Mouse (Mus musculus): Measurements from ENCODE around the gene Zfp462. TPM values are rescaled to one million over a fixed set of nuclear protein-coding genes. Genes with fewer than 3 reads are reported as not detected.

Gene Zfp462
- polyA plus RNA-seq, 2 experiments: 0.05 to 0.35 TPM

DNA sequence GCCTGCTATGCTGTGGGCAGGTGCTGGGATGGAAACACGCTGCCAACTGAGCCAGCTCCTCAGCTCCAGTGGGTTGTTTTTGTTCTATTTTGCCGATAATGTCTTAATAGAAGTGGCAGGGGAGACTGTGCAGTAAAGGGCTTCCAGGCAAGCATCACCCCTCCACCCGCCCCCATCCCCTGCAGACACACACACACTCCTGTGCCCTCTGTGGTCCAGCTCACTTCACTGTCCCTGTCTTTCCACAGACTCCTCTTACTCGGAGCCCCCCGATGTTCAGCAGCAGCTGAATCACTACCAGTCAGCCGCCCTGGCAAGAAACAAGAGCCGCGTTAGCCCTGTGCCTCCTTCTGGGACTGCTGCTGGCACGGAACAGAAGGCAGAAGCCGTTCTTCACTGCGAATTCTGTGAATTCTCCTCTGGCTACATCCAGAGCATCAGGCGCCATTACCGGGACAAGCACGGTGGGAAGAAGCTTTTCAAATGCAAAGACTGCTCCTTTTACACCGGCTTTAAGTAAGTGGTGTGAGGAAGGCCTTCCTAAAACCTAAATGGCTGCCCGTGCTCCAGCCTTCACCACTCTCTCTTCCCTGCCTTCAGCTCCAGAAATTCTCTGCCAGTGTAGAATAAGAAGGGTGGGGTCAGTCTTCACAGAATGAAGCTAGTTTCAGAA lies 105.2 kb downstream of the Zfp462 start:
- no peak overlapping the region for H3K9ac ChIP-seq (replicated peaks)
- no peaks in the 10 kb centered on the region for H3K4me1 ChIP-seq (replicated peaks; ENCODE audit: control insufficient read depth in 2 of 2, insufficient read depth in 2 of 2, low read length in 1 of 2)
- TF ChIP-seq EP300 (IDR thresholded peaks at IDR 0.05; ENCODE audit: low read depth) (no peak), CTCF (IDR thresholded peaks at IDR 0.05; ENCODE audit: low read depth) (no peak)
- H3K27me3 ChIP-seq (ENCODE audit: control insufficient read depth, insufficient read depth, low read length): no peaks in the 10 kb centered on the region
- 65% methylated on average over 16 of the region's 16 CpGs for WGBS (ENCODE audit: insufficient replicate concordance)
- no peak for DNase-seq (ENCODE audit: low read depth in 3 of 3, low spot score in 3 of 3)
- no peak overlapping the region for H3K4me2 ChIP-seq (ENCODE audit: low read depth)
- no peak overlapping the region for H3K27ac ChIP-seq
- no peaks in the 10 kb centered on the region for H3K36me3 ChIP-seq (replicated peaks; ENCODE audit: control insufficient read depth, insufficient read depth, low read depth)
- no peak overlapping the region for H3K4me3 ChIP-seq (ENCODE audit: insufficient read depth in 1 of 2, low read depth in 2 of 2, low read length in 2 of 2)
- H3K9me3 ChIP-seq (ENCODE audit: control insufficient read depth, low read length): no peaks in the 10 kb centered on the region
- no peak for ATAC-seq (ENCODE audit: insufficient read depth)

DNA sequence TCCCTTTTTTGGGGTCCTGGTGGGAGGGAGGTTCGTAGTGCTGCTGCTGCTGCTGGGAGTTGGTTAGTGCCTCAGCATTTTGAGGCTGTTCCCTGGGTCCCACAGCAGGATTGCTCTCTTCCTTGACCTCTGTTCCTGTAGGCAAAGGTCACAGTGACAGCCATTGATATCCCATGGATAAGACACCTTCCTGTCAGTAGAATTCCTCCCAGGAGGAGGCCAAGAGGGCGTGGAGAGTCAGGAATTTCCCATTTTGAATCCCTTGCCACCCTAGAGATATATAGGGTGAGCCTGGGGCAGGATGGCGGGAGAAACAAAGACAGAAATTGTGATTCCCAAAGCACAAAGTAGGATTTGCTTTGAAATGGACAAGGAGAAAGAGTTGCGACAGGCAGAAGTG lies 106.5 kb downstream of the Zfp462 start:
- TF ChIP-seq EP300 (IDR thresholded peaks at IDR 0.05; ENCODE audit: low read depth): no peak
- TF ChIP-seq CTCF (IDR thresholded peaks at IDR 0.05; ENCODE audit: low read depth): no peak
- Histone ChIP-seq H3K36me3 (replicated peaks; ENCODE audit: control insufficient read depth, insufficient read depth, low read depth) (no peaks in the 10 kb centered on the region), H3K27me3 (ENCODE audit: control insufficient read depth, insufficient read depth, low read length) (no peaks in the 10 kb centered on the region), H3K4me3 (ENCODE audit: insufficient read depth in 1 of 2, low read depth in 2 of 2, low read length in 2 of 2) (no peak overlapping the region), H3K9ac (replicated peaks) (no peak overlapping the region), H3K4me1 (replicated peaks; ENCODE audit: control insufficient read depth in 2 of 2, insufficient read depth in 2 of 2, low read length in 1 of 2) (no peaks in the 10 kb centered on the region), H3K4me2 (ENCODE audit: low read depth) (no peak overlapping the region), H3K9me3 (ENCODE audit: control insufficient read depth, low read length) (no peaks in the 10 kb centered on the region), H3K27ac (no peak overlapping the region)
- DNase-seq (ENCODE audit: low read depth in 3 of 3, low spot score in 3 of 3) (no peak), ATAC-seq (ENCODE audit: insufficient read depth) (no peak)
- WGBS (ENCODE audit: insufficient replicate concordance): 61% methylated on average over 4 of the region's 4 CpGs

DNA sequence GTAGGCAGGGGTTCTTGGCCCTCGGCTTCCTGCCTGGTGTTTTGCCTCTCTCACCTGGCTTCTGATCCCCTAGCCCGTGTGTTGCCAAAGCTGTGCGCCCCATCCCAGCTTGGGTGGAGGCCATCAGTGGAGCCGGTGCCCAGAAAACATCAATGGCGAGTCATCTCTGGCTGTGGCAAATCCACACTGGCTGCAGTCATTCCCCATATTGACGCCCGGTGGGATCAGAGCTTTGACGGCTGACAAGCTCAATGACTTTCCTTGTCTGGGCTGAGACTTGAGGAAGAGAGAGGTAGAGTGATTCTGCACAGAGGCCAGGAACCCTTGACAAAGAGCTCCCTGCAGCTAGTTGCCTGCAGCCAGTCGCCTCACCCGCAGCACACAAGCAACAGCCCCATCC lies 107.8 kb downstream of the Zfp462 start:
- TF ChIP-seq EP300 (IDR thresholded peaks at IDR 0.05; ENCODE audit: low read depth) (no peak), CTCF (IDR thresholded peaks at IDR 0.05; ENCODE audit: low read depth) (no peak)
- no peak for ATAC-seq (ENCODE audit: insufficient read depth)
- H3K9ac ChIP-seq (replicated peaks): no peak overlapping the region
- no peaks in the 10 kb centered on the region for H3K36me3 ChIP-seq (replicated peaks; ENCODE audit: control insufficient read depth, insufficient read depth, low read depth)
- H3K4me2 ChIP-seq (ENCODE audit: low read depth): no peak overlapping the region
- no peak for DNase-seq (ENCODE audit: low read depth in 3 of 3, low spot score in 3 of 3)
- H3K9me3 ChIP-seq (ENCODE audit: control insufficient read depth, low read length): no peaks in the 10 kb centered on the region
- H3K27ac ChIP-seq: no peak overlapping the region
- no peaks in the 10 kb centered on the region for H3K4me1 ChIP-seq (replicated peaks; ENCODE audit: control insufficient read depth in 2 of 2, insufficient read depth in 2 of 2, low read length in 1 of 2)
- 78% methylated on average over 10 of the region's 10 CpGs for WGBS (ENCODE audit: insufficient replicate concordance)
- no peak overlapping the region for H3K4me3 ChIP-seq (ENCODE audit: insufficient read depth in 1 of 2, low read depth in 2 of 2, low read length in 2 of 2)
- no peaks in the 10 kb centered on the region for H3K27me3 ChIP-seq (ENCODE audit: control insufficient read depth, insufficient read depth, low read length)

DNA sequence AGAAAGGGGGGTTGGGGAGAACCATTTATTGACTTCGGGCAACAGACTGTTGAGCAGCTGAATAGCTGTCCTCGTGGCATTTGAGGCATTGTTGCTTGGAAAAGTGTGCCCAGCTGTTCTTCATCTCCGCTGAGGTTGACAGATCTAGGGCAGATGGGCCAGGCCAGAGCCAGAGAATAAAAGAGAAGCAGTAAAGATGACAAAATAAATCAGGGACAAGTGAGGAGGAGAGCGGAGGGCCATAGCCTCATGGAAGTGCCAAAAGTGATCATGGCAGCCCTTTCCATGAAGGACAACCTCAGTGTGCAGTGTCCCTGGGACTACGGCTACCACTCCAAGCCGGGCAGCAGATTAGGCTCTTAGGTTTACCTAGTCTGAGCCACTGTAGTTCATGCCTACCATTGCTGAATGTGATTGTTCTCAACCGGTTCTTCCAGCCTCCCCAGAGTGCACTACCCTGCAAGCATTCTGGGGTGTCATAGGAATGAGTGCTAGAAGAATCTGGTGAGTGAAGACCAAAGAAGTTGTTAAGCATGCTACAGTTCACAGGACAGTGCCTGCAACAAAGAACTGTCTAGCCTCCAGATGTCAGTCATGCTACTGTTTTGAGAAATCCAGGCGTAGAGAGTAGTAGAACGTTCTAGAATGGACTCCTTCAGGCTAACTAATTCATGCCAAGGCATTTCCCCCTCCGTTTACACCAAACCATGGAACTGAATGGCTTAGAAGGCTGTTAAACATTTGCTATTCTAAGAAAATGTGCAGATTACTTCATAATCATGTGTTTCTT lies 113.0 kb downstream of the Zfp462 start:
- Histone ChIP-seq H3K27me3 (ENCODE audit: control insufficient read depth, insufficient read depth, low read length) (no peaks in the 10 kb centered on the region), H3K9ac (replicated peaks) (no peak overlapping the region), H3K4me2 (ENCODE audit: low read depth) (no peak overlapping the region), H3K9me3 (ENCODE audit: control insufficient read depth, low read length) (no peaks in the 10 kb centered on the region), H3K36me3 (replicated peaks; ENCODE audit: control insufficient read depth, insufficient read depth, low read depth) (no peaks in the 10 kb centered on the region), H3K27ac (no peak overlapping the region), H3K4me3 (ENCODE audit: insufficient read depth in 1 of 2, low read depth in 2 of 2, low read length in 2 of 2) (no peak overlapping the region), H3K4me1 (replicated peaks; ENCODE audit: control insufficient read depth in 2 of 2, insufficient read depth in 2 of 2, low read length in 1 of 2) (no peaks in the 10 kb centered on the region)
- no peak for DNase-seq (ENCODE audit: low read depth in 3 of 3, low spot score in 3 of 3)
- WGBS (ENCODE audit: insufficient replicate concordance): 66% methylated on average over 10 of the region's 10 CpGs
- no peak for ATAC-seq (ENCODE audit: insufficient read depth)
- TF ChIP-seq EP300 (IDR thresholded peaks at IDR 0.05; ENCODE audit: low read depth): no peak
- no peak for TF ChIP-seq CTCF (IDR thresholded peaks at IDR 0.05; ENCODE audit: low read depth)

DNA sequence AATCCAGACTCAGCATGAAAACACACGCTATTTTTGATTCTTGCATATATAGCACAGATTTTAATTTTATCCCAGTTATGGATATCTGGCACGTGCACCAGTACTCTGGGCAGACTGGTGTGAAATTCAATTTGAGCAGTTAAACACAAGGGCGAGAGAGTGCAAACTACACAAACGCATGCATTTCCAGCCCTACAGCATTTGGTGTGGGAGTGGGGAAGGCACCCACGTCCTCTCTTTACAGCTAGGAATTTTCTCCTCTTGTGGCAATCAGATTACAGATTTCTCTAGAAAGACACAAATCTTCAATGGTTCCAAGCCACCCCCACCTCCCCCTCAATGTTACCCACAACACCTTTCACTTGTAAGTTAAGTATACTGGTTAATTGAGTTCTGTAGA lies 114.1 kb downstream of the Zfp462 start:
- Histone ChIP-seq H3K36me3 (replicated peaks; ENCODE audit: control insufficient read depth, insufficient read depth, low read depth) (no peaks in the 10 kb centered on the region), H3K27ac (no peak overlapping the region), H3K27me3 (ENCODE audit: control insufficient read depth, insufficient read depth, low read length) (no peaks in the 10 kb centered on the region), H3K4me3 (ENCODE audit: insufficient read depth in 1 of 2, low read depth in 2 of 2, low read length in 2 of 2) (no peak overlapping the region), H3K4me1 (replicated peaks; ENCODE audit: control insufficient read depth in 2 of 2, insufficient read depth in 2 of 2, low read length in 1 of 2) (no peaks in the 10 kb centered on the region), H3K9ac (replicated peaks) (no peak overlapping the region), H3K4me2 (ENCODE audit: low read depth) (no peak overlapping the region), H3K9me3 (ENCODE audit: control insufficient read depth, low read length) (no peaks in the 10 kb centered on the region)
- 69% methylated on average over 5 of the region's 5 CpGs for WGBS (ENCODE audit: insufficient replicate concordance)
- no peak for ATAC-seq (ENCODE audit: insufficient read depth)
- DNase-seq (ENCODE audit: low read depth in 3 of 3, low spot score in 3 of 3): no peak
- TF ChIP-seq CTCF (IDR thresholded peaks at IDR 0.05; ENCODE audit: low read depth): no peak
- no peak for TF ChIP-seq EP300 (IDR thresholded peaks at IDR 0.05; ENCODE audit: low read depth)
